Mouse (Mus musculus) kidney, adult 2 months (tissue): ENCODE data around the gene Adpgk.

Experiments
- CTCF ChIP-seq: fragments of 200-500 bp; conservative IDR thresholded peaks from 2 replicates; pipeline ENCODE4 v1.5.1; 2011; ENCODE audit warnings: low read depth, mild to moderate bottlenecking, control low read depth, low read length, moderate library complexity, mixed read lengths; ENCODE audit not compliant: insufficient read depth, insufficient read length
- POLR2A ChIP-seq: fragments of 200-500 bp; IDR thresholded peaks from one replicate; pipeline ENCODE4 v1.6.1; 2011; ENCODE audit warnings: low read depth, low read length, control low read depth

DNA sequence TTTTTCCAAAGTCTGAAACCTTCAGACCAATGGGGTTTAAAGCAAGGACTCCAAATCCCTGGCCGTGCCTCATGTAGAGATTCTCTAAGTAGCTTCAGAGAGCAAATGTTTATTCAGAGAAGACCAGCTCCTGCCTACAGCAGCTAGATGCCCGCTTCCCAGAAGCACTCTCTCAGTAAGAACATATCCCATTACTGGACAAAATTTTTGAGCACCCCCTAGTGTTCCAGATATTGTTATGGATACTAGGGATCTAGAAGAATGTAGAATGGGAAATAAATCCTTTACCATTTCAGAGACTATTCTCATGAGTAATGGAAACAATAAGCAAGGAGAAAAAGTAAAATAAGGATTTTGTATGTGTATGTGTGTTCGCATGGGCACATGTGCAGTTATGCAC lies 42.0 kb upstream of the Adpgk start:
- TF ChIP-seq CTCF (no peak), POLR2A (no peak)
